Mouse (Mus musculus) gonadal fat pad, adult 2 months (tissue): Measurements from ENCODE around the gene Cts6. TPM values are rescaled to one million over a fixed set of nuclear protein-coding genes. Genes with fewer than 3 reads are reported as not detected.
"Not testable (repeated sequence)": the region's sequence is repeated elsewhere in the genome, so short reads cannot be mapped to it uniquely, and the experiment has no call there.

Source experiments
- DNase-seq: peaks from one replicate; pipeline ENCODE4 v3.0.0-alpha.2; 2012; ENCODE audit warnings: low read depth
- polyA plus RNA-seq: library from polyadenylated mRNA; depleted of rRNA; stranded (reverse); fragments of >200 nt; gene quantifications from 2 replicates; pipeline ENCODE4 v1.2.3, GENCODE M21; 2012; rRNA removed

Gene Cts6
- not detected in 2 replicates for polyA plus RNA-seq

- DNase-seq: no peak
These were observed at the start of gene Cts6 for GRCm38 (mm10) chr13:61203310-61203709. Cts6 (minus strand) TSS chr13:61203410.

GRCm38 (mm10) chr13:61241076-61241947 is 38.1 kb upstream of the Cts6 start:
- no peak for DNase-seq

- not testable (repeated sequence) for DNase-seq
These were observed 17.9 kb downstream of the Cts6 start for GRCm38 (mm10) chr13:61185151-61185933.

- no peak for DNase-seq
These were observed 38.6 kb downstream of the Cts6 start for GRCm38 (mm10) chr13:61164622-61165021.

GRCm38 (mm10) chr13:61164156-61164555 is 39.1 kb downstream of the Cts6 start, which contains the start of gene Ctsr:
Ctsr (minus strand) TSS chr13:61164256.
- no peak for DNase-seq

Other genes with a start within 250 kb of the Cts6 start
- gene Ctsj, start 197.5 kb downstream of the Cts6 start, polyA plus RNA-seq: not detected in 2 replicates
- gene Ctsq, start 162.8 kb downstream of the Cts6 start, polyA plus RNA-seq: not detected in 2 replicates
- gene Ctsr, start 39.2 kb downstream of the Cts6 start, polyA plus RNA-seq: not detected in 2 replicates
- not detected in 2 replicates for gene Cts8, start 51.9 kb upstream of the Cts6 start, polyA plus RNA-seq
- gene Gm49398, start 85.4 kb upstream of the Cts6 start, polyA plus RNA-seq: not detected in 2 replicates
- not detected in 2 replicates for gene Cts7, start 154.8 kb upstream of the Cts6 start, polyA plus RNA-seq